Mouse (Mus musculus): ENCODE data around the gene Dapk2. TPM values are rescaled to one million over a fixed set of nuclear protein-coding genes. Genes with fewer than 3 reads are reported as not detected.

Gene Dapk2
- polyA plus RNA-seq, 1 experiment, result 11.8 TPM

DNA sequence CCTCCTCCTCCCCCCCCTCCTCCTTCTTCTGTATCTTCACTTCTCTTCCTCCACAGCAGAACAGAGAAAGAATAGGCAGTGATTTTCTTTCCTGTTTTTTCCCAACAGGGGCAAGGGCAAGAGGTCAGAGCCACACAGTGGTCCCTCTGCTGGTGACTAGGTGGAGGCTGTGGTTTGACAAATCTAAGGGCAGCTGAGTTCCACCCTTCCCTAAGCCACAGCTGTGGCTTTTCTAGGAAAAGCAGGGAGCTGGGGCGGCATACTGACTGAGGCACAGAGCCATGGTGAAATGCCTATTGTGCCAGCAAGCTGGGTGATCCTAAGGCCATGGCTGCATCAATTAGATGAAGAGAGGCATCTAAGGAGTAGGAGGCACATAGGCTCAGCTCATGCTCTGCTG is 79.7 kb downstream of the Dapk2 start:
- no peak overlapping the region for H3K4me3 ChIP-seq (ENCODE audit: insufficient read depth, low read depth, low read length)
- no peaks in the 10 kb centered on the region for H3K4me1 ChIP-seq (ENCODE audit: control insufficient read depth, insufficient read depth, low read length)
- 87% methylated on average over 1 of the region's 1 CpGs for WGBS
- no peaks in the 10 kb centered on the region for H3K27me3 ChIP-seq (replicated peaks; ENCODE audit: control insufficient read depth, insufficient read depth, low read length)
- no peaks in the 10 kb centered on the region for H3K36me3 ChIP-seq (ENCODE audit: control insufficient read depth, insufficient read depth, low read length)
- H3K27ac ChIP-seq (ENCODE audit: insufficient read depth, low read depth, low read length), result no peak overlapping the region
- DNase-seq, result no peak
- TF ChIP-seq CTCF (conservative IDR thresholded peaks at IDR 0.05; ENCODE audit: insufficient read depth, insufficient read length, low read depth, low read length) (0 out of 2 replicates have a peak, but pooled peaks have one; percentile 13), POLR2A (IDR thresholded peaks at IDR 0.05; ENCODE audit: low read depth, low read length) (no peak)

DNA sequence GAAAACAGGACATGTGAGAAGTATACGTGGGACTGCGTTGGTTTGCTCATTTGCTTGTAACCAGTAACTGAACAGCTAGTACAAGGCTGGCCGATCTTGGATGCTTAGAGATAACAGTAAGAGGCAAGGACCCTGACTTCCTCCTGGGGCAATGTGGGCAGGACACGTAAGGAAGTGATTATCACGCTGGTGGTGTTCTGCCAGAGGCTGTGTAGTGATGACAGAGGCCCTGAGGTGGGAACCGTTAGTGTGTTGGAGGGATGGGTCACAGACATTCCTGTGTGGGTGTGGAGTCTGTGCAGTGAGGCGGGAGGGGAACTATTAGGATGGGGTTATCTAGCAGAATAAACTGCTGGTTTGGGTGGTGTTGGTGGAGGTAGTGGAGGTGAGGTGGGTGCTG is 81.2 kb downstream of the Dapk2 start:
- Histone ChIP-seq H3K27ac (ENCODE audit: insufficient read depth, low read depth, low read length) (no peak overlapping the region), H3K27me3 (replicated peaks; ENCODE audit: control insufficient read depth, insufficient read depth, low read length) (no peaks in the 10 kb centered on the region), H3K36me3 (ENCODE audit: control insufficient read depth, insufficient read depth, low read length) (no peaks in the 10 kb centered on the region), H3K4me3 (ENCODE audit: insufficient read depth, low read depth, low read length) (no peak overlapping the region), H3K4me1 (ENCODE audit: control insufficient read depth, insufficient read depth, low read length) (peaks cover 3% of the 10 kb centered on the region; the same call in 1 of the 2 replicates)
- 69% methylated on average over 7 of the region's 7 CpGs for WGBS
- DNase-seq, result no peak
- TF ChIP-seq POLR2A (IDR thresholded peaks at IDR 0.05; ENCODE audit: low read depth, low read length) (no peak), CTCF (conservative IDR thresholded peaks at IDR 0.05; ENCODE audit: insufficient read depth, insufficient read length, low read depth, low read length) (no peak)

DNA sequence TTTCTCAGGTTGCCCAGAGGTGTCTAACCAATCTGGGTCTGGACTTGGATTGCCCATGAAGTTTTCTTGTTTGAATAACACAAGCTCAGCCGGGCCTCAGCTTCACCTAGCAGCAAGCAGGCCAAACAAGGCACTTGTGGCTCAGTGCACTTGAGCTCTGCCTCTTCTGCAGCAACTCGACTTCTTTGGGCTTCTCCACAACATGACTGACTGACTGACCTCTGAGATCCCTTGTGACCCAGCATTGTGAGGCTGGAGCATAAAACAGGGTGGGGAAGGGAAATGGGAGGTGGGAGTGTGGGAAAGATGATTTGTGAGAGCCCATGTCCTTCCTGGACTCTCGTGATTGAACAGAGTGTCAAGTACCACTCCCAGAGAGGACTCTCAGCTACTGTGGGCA is 81.7 kb downstream of the Dapk2 start:
- Histone ChIP-seq H3K4me3 (ENCODE audit: insufficient read depth, low read depth, low read length) (no peak overlapping the region), H3K4me1 (ENCODE audit: control insufficient read depth, insufficient read depth, low read length) (peaks cover 3% of the 10 kb centered on the region; the same call in 1 of the 2 replicates), H3K36me3 (ENCODE audit: control insufficient read depth, insufficient read depth, low read length) (no peaks in the 10 kb centered on the region), H3K27ac (ENCODE audit: insufficient read depth, low read depth, low read length) (no peak overlapping the region; the same call in 1 of the 2 replicates), H3K27me3 (replicated peaks; ENCODE audit: control insufficient read depth, insufficient read depth, low read length) (no peaks in the 10 kb centered on the region)
- DNase-seq, result peak; percentile 55
- TF ChIP-seq CTCF (conservative IDR thresholded peaks at IDR 0.05; ENCODE audit: insufficient read depth, insufficient read length, low read depth, low read length), result no peak
- TF ChIP-seq POLR2A (IDR thresholded peaks at IDR 0.05; ENCODE audit: low read depth, low read length), result no peak
- 42% methylated on average over 3 of the region's 3 CpGs for WGBS

DNA sequence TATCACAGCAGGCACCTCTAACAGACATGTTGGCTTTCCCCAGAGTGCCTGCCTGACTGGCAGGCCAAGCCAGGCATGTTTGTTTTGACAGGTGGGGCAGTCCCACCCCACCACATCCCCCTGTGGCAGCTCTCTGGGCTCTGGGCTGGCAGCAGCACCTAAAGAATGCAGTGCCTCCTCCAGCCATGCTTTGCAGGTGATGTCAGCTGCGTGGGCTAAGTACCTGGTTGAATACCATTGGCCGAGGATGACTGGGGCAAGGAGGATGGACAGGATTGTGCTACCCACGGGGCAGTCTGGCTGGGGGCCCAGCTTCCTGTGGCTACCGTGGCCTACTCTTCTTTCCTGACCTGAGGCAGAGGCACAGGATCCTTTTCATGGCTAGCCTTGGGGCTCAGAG is 82.5 kb downstream of the Dapk2 start:
- Histone ChIP-seq H3K27me3 (replicated peaks; ENCODE audit: control insufficient read depth, insufficient read depth, low read length) (no peaks in the 10 kb centered on the region), H3K27ac (ENCODE audit: insufficient read depth, low read depth, low read length) (peak overlapping the region; percentile 19; the same call in 1 of the 2 replicates), H3K4me1 (ENCODE audit: control insufficient read depth, insufficient read depth, low read length) (peaks cover 3% of the 10 kb centered on the region; the same call in 1 of the 2 replicates), H3K4me3 (ENCODE audit: insufficient read depth, low read depth, low read length) (no peak overlapping the region), H3K36me3 (ENCODE audit: control insufficient read depth, insufficient read depth, low read length) (no peaks in the 10 kb centered on the region)
- DNase-seq, result no peak
- WGBS, result 50% methylated on average over 4 of the region's 4 CpGs
- TF ChIP-seq POLR2A (IDR thresholded peaks at IDR 0.05; ENCODE audit: low read depth, low read length), result no peak
- no peak for TF ChIP-seq CTCF (conservative IDR thresholded peaks at IDR 0.05; ENCODE audit: insufficient read depth, insufficient read length, low read depth, low read length)

DNA sequence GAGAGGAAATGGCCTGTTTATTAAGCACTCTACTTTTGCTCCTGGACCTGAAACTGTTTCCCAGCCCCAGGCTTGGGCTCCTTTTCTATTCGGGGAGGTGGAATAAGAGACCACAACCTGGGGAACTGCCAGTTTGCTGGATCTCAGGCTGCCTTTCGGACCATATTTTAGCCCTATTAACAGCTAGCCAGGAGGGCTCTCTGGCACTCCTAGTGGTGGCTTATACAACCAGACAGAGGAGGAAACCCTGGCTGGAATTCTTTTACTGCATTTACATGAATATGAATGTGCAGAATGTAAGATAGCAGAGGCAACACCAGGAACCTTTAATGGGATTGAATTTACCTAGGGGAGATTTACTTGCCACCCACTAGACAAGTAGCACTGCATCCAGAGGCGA is 83.0 kb downstream of the Dapk2 start:
- 50% methylated on average over 3 of the region's 3 CpGs for WGBS
- Histone ChIP-seq H3K4me3 (ENCODE audit: insufficient read depth, low read depth, low read length) (no peak overlapping the region), H3K27ac (ENCODE audit: insufficient read depth, low read depth, low read length) (peak overlapping the region; percentile 19; the same call in 1 of the 2 replicates), H3K36me3 (ENCODE audit: control insufficient read depth, insufficient read depth, low read length) (no peaks in the 10 kb centered on the region), H3K4me1 (ENCODE audit: control insufficient read depth, insufficient read depth, low read length) (peaks cover 4% of the 10 kb centered on the region; the same call in 1 of the 2 replicates), H3K27me3 (replicated peaks; ENCODE audit: control insufficient read depth, insufficient read depth, low read length) (no peaks in the 10 kb centered on the region)
- peak; percentile 53 for DNase-seq
- no peak for TF ChIP-seq POLR2A (IDR thresholded peaks at IDR 0.05; ENCODE audit: low read depth, low read length)
- peak; percentile 67 for TF ChIP-seq CTCF (conservative IDR thresholded peaks at IDR 0.05; ENCODE audit: insufficient read depth, insufficient read length, low read depth, low read length)

DNA sequence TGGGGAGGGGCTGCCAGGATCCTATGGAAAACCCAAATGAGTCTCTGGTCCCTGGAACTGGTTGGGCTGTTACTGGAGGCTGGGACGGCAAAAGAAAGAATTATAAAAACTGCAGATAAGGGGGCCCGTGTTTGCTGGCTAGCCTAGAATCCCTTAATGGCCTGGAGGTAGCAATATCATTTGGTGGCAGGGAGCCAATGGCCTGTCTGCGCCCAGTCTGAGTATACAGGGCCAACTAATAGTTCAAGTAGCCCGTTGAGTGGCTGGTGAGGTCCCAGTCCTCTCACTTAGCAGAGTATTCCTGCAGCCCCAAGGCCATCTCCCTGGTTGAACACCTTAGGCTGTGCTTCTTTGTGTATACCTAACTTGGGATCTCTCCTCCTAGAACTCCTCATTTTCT is 83.7 kb downstream of the Dapk2 start:
- Histone ChIP-seq H3K4me3 (ENCODE audit: insufficient read depth, low read depth, low read length) (no peak overlapping the region), H3K27ac (ENCODE audit: insufficient read depth, low read depth, low read length) (no peak overlapping the region), H3K4me1 (ENCODE audit: control insufficient read depth, insufficient read depth, low read length) (peaks cover 10% of the 10 kb centered on the region; the same call in 1 of the 2 replicates), H3K27me3 (replicated peaks; ENCODE audit: control insufficient read depth, insufficient read depth, low read length) (no peaks in the 10 kb centered on the region), H3K36me3 (ENCODE audit: control insufficient read depth, insufficient read depth, low read length) (no peaks in the 10 kb centered on the region)
- DNase-seq, result no peak
- TF ChIP-seq CTCF (conservative IDR thresholded peaks at IDR 0.05; ENCODE audit: insufficient read depth, insufficient read length, low read depth, low read length), result no peak
- TF ChIP-seq POLR2A (IDR thresholded peaks at IDR 0.05; ENCODE audit: low read depth, low read length), result no peak
- WGBS, result 87% methylated on average over 4 of the region's 4 CpGs

DNA sequence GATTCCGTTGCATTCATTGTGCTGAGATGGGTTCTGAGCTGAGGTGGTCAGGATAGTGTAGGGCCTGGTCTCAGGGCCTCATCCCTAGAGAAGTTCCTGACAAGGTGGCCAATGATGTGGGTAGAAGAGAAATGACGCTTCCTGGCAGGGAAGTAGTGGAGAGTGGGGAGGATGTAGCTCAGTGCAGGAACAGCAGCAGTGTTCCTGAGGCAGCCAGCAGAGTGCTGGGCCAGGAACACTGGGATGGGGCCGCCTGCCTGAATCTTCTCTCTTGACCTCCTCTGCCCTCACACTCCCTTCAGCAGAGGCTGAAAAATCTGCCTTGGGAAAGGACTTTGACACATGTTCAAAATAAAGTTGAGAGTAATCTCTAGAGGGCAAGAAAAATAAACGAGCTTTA is 85.2 kb downstream of the Dapk2 start:
- Histone ChIP-seq H3K4me1 (ENCODE audit: control insufficient read depth, insufficient read depth, low read length) (peaks cover 11% of the 10 kb centered on the region; the same call in 1 of the 2 replicates), H3K36me3 (ENCODE audit: control insufficient read depth, insufficient read depth, low read length) (no peaks in the 10 kb centered on the region), H3K4me3 (ENCODE audit: insufficient read depth, low read depth, low read length) (no peak overlapping the region), H3K27me3 (replicated peaks; ENCODE audit: control insufficient read depth, insufficient read depth, low read length) (no peaks in the 10 kb centered on the region), H3K27ac (ENCODE audit: insufficient read depth, low read depth, low read length) (peak overlapping the region; percentile 14; the same call in 1 of the 2 replicates)
- TF ChIP-seq POLR2A (IDR thresholded peaks at IDR 0.05; ENCODE audit: low read depth, low read length) (no peak), CTCF (conservative IDR thresholded peaks at IDR 0.05; ENCODE audit: insufficient read depth, insufficient read length, low read depth, low read length) (no peak)
- 46% methylated on average over 4 of the region's 4 CpGs for WGBS
- peak; percentile 60 for DNase-seq
